Mouse (Mus musculus) lung, embryonic 15.5 days (tissue): ENCODE results near the gene Slc2a12. TPM values are rescaled to one million over a fixed set of nuclear protein-coding genes. Genes with fewer than 3 reads are reported as not detected.

ENCODE experiments used
- ATAC-seq: fragments of 200-750 bp; cut with Nextera tagmentation; 2 replicates; pipeline ENCODE4 v1.8.0; 2017; ENCODE audit warnings: moderate number of reproducible peaks, borderline replicate concordance; ENCODE audit not compliant: low FRiP score, low TSS enrichment; ENCODE audit errors: extremely low read depth
- H3K27ac ChIP-seq: fragments of 300-500 bp; sonication (generic); 2 replicates; pipeline ENCODE4 v1.5.1; 2015; ENCODE audit warnings: moderate library complexity, mild to moderate bottlenecking, inconsistent platforms
- H3K27me3 ChIP-seq: fragments of 300-500 bp; sonication (generic); 2 replicates; pipeline ENCODE4 v1.6.1; 2015; ENCODE audit warnings: inconsistent platforms
- H3K36me3 ChIP-seq: fragments of 300-500 bp; sonication (generic); 2 replicates; pipeline ENCODE4 v1.6.1; 2015; ENCODE audit warnings: inconsistent platforms
- H3K4me1 ChIP-seq: fragments of 300-500 bp; sonication (generic); 2 replicates; pipeline ENCODE4 v1.6.1; 2015; ENCODE audit warnings: inconsistent platforms
- H3K4me2 ChIP-seq: fragments of 300-500 bp; sonication (generic); 2 replicates; pipeline ENCODE4 v1.6.1; 2015; ENCODE audit warnings: inconsistent platforms, mild to moderate bottlenecking, moderate library complexity
- H3K4me3 ChIP-seq: fragments of 300-500 bp; sonication (generic); 2 replicates; pipeline ENCODE4 v1.5.1; 2015; ENCODE audit warnings: mild to moderate bottlenecking, inconsistent platforms
- H3K9ac ChIP-seq: fragments of 300-500 bp; sonication (generic); 2 replicates; pipeline ENCODE4 v1.6.1; 2015; ENCODE audit warnings: inconsistent platforms
- H3K9me3 ChIP-seq: fragments of 300-500 bp; sonication (generic); 2 replicates; pipeline ENCODE4 v1.6.1; 2016; ENCODE audit warnings: inconsistent platforms
- WGBS: fragments of 180-500 bp; shearing (Covaris S2); methylation state at CpG from one replicate; pipeline ENCODE4 v1.1.7; 2015; 5-methylcytosine and 5-hydroxymethylcytosine counted together
- polyA plus RNA-seq: library from polyadenylated mRNA; unstranded; fragments of >200 nt; fragmentation: Nextera tagmentation; extraction: Ambion mirVana; gene quantifications from 2 replicates; pipeline ENCODE4 v1.2.1, GENCODE M21; 2015

Slc2a12 gene
- polyA plus RNA-seq: 1.3 and 1.4 TPM in 2 replicates

GRCm38 (mm10) chr10:22644853-22645491, at the start of gene Slc2a12:
Slc2a12 (plus strand) TSS chr10:22645011.
- Histone ChIP-seq H3K27ac (peak within 1 kb of the TSS; percentile 52), H3K9ac (peak within 1 kb of the TSS; percentile 42; the same call in 1 of the 2 replicates), H3K27me3 (no peaks in the 10 kb centered on the region), H3K36me3 (no peaks in the 10 kb centered on the region), H3K4me1 (no peaks in the 10 kb centered on the region), H3K4me3 (peak within 1 kb of the TSS; percentile 55), H3K4me2 (peak within 1 kb of the TSS; percentile 88), H3K9me3 (no peaks in the 10 kb centered on the region)
- 3% methylated on average over 40 of the region's 40 CpGs for WGBS
- peak; percentile 84 for ATAC-seq

GRCm38 (mm10) chr10:22598908-22599480, 45.8 kb upstream of the Slc2a12 start:
- H3K4me1 ChIP-seq: no peaks in the 10 kb centered on the region
- no peak overlapping the region for H3K27ac ChIP-seq
- H3K4me2 ChIP-seq: no peak overlapping the region
- H3K9me3 ChIP-seq: no peaks in the 10 kb centered on the region
- ATAC-seq: no peak
- no peak overlapping the region for H3K4me3 ChIP-seq
- WGBS: 83% methylated on average over 8 of the region's 8 CpGs
- H3K27me3 ChIP-seq: no peaks in the 10 kb centered on the region
- H3K36me3 ChIP-seq: no peaks in the 10 kb centered on the region
- no peak overlapping the region for H3K9ac ChIP-seq

GRCm38 (mm10) chr10:22601046-22601445, 43.8 kb upstream of the Slc2a12 start:
- Histone ChIP-seq H3K27me3 (no peaks in the 10 kb centered on the region), H3K27ac (no peak overlapping the region), H3K4me3 (no peak overlapping the region), H3K36me3 (no peaks in the 10 kb centered on the region), H3K4me2 (no peak overlapping the region), H3K4me1 (no peaks in the 10 kb centered on the region), H3K9me3 (no peaks in the 10 kb centered on the region), H3K9ac (no peak overlapping the region)
- ATAC-seq: no peak
- WGBS: 76% methylated on average over 6 of the region's 6 CpGs

- ATAC-seq: no peak
- WGBS: 60% methylated on average over 2 of the region's 2 CpGs
- Histone ChIP-seq H3K9ac (no peak overlapping the region), H3K27me3 (no peaks in the 10 kb centered on the region), H3K27ac (no peak overlapping the region), H3K4me2 (no peak overlapping the region), H3K36me3 (no peaks in the 10 kb centered on the region), H3K4me3 (no peak overlapping the region), H3K4me1 (peaks cover 5% of the 10 kb centered on the region; the same call in 1 of the 2 replicates), H3K9me3 (no peaks in the 10 kb centered on the region)
Measured at GRCm38 (mm10) chr10:22604801-22605200, 40.0 kb upstream of the Slc2a12 start.

- no peaks in the 10 kb centered on the region for H3K36me3 ChIP-seq
- no peak overlapping the region for H3K4me2 ChIP-seq
- no peak overlapping the region for H3K27ac ChIP-seq
- WGBS: 78% methylated on average over 5 of the region's 5 CpGs
- H3K9me3 ChIP-seq: no peaks in the 10 kb centered on the region
- no peaks in the 10 kb centered on the region for H3K27me3 ChIP-seq
- peaks cover 5% of the 10 kb centered on the region; the same call in 1 of the 2 replicates for H3K4me1 ChIP-seq
- no peak for ATAC-seq
- H3K4me3 ChIP-seq: no peak overlapping the region
- H3K9ac ChIP-seq: no peak overlapping the region
Measured at GRCm38 (mm10) chr10:22608273-22608672, 36.5 kb upstream of the Slc2a12 start.

- H3K36me3 ChIP-seq: no peaks in the 10 kb centered on the region
- no peak overlapping the region for H3K27ac ChIP-seq
- peak overlapping the region; percentile 3; the same call in 1 of the 2 replicates for H3K9ac ChIP-seq
- WGBS: 3% methylated on average over 11 of the region's 11 CpGs
- ATAC-seq: no peak
- H3K4me3 ChIP-seq: 0 out of 2 replicates have a peak overlapping the region, but pooled peaks have one; percentile 3
- H3K4me2 ChIP-seq: peak overlapping the region; percentile 47
- peaks cover 5% of the 10 kb centered on the region; the same call in 1 of the 2 replicates for H3K4me1 ChIP-seq
- H3K27me3 ChIP-seq: no peaks in the 10 kb centered on the region
- no peaks in the 10 kb centered on the region for H3K9me3 ChIP-seq
Measured at GRCm38 (mm10) chr10:22608799-22609357, 35.9 kb upstream of the Slc2a12 start.

GRCm38 (mm10) chr10:22613301-22613700, 31.5 kb upstream of the Slc2a12 start:
- 74% methylated on average over 5 of the region's 5 CpGs for WGBS
- ATAC-seq: no peak

GRCm38 (mm10) chr10:22614554-22614953, 30.3 kb upstream of the Slc2a12 start:
- H3K36me3 ChIP-seq: no peaks in the 10 kb centered on the region
- 89% methylated on average over 8 of the region's 8 CpGs for WGBS

More at GRCm38 (mm10) chr10:22613301-22613700, 31.5 kb upstream of the Slc2a12 start:
- Histone ChIP-seq H3K36me3 (no peaks in the 10 kb centered on the region), H3K4me3 (no peak overlapping the region), H3K27me3 (no peaks in the 10 kb centered on the region), H3K9ac (no peak overlapping the region), H3K4me1 (peaks cover 5% of the 10 kb centered on the region; the same call in 1 of the 2 replicates), H3K4me2 (no peak overlapping the region), H3K9me3 (no peaks in the 10 kb centered on the region), H3K27ac (no peak overlapping the region)

GRCm38 (mm10) chr10:22615309-22615708, 29.5 kb upstream of the Slc2a12 start:
- no peaks in the 10 kb centered on the region for H3K36me3 ChIP-seq
- no peak overlapping the region for H3K4me3 ChIP-seq
- H3K9ac ChIP-seq: no peak overlapping the region
- H3K27me3 ChIP-seq: no peaks in the 10 kb centered on the region
- H3K4me2 ChIP-seq: no peak overlapping the region
- H3K4me1 ChIP-seq: no peaks in the 10 kb centered on the region
- H3K9me3 ChIP-seq: no peaks in the 10 kb centered on the region
- no peak overlapping the region for H3K27ac ChIP-seq
- WGBS: 35% methylated on average over 10 of the region's 10 CpGs
- ATAC-seq: no peak

More at GRCm38 (mm10) chr10:22614554-22614953, 30.3 kb upstream of the Slc2a12 start:
- H3K27ac ChIP-seq: no peak overlapping the region
- H3K9me3 ChIP-seq: no peaks in the 10 kb centered on the region
- no peak overlapping the region for H3K4me3 ChIP-seq
- ATAC-seq: no peak
- H3K4me2 ChIP-seq: no peak overlapping the region
- H3K9ac ChIP-seq: no peak overlapping the region
- no peaks in the 10 kb centered on the region for H3K4me1 ChIP-seq
- H3K27me3 ChIP-seq: no peaks in the 10 kb centered on the region

- H3K4me3 ChIP-seq: no peak overlapping the region
- no peaks in the 10 kb centered on the region for H3K27me3 ChIP-seq
- WGBS: 49% methylated on average over 2 of the region's 2 CpGs
- no peak overlapping the region for H3K4me2 ChIP-seq
- no peaks in the 10 kb centered on the region for H3K9me3 ChIP-seq
- no peaks in the 10 kb centered on the region for H3K4me1 ChIP-seq
- no peak overlapping the region for H3K9ac ChIP-seq
- ATAC-seq: no peak
- H3K36me3 ChIP-seq: no peaks in the 10 kb centered on the region
- no peak overlapping the region for H3K27ac ChIP-seq
Measured at GRCm38 (mm10) chr10:22618842-22619241, 26.0 kb upstream of the Slc2a12 start.

- Histone ChIP-seq H3K9ac (no peak overlapping the region), H3K36me3 (no peaks in the 10 kb centered on the region), H3K4me1 (no peaks in the 10 kb centered on the region), H3K27me3 (no peaks in the 10 kb centered on the region), H3K27ac (no peak overlapping the region), H3K4me2 (no peak overlapping the region), H3K4me3 (no peak overlapping the region), H3K9me3 (no peaks in the 10 kb centered on the region)
- 42% methylated on average over 1 of the region's 1 CpGs for WGBS
- no peak for ATAC-seq
Measured at GRCm38 (mm10) chr10:22628832-22629231, 16.0 kb upstream of the Slc2a12 start.

- H3K36me3 ChIP-seq: no peaks in the 10 kb centered on the region
- no peak overlapping the region for H3K4me3 ChIP-seq
- WGBS: 45% methylated on average over 4 of the region's 4 CpGs
- H3K4me2 ChIP-seq: no peak overlapping the region
- H3K27ac ChIP-seq: no peak overlapping the region
- no peak overlapping the region for H3K9ac ChIP-seq
- no peaks in the 10 kb centered on the region for H3K9me3 ChIP-seq
- no peak for ATAC-seq
- no peaks in the 10 kb centered on the region for H3K27me3 ChIP-seq
- no peaks in the 10 kb centered on the region for H3K4me1 ChIP-seq
Measured at GRCm38 (mm10) chr10:22631103-22631502, 13.7 kb upstream of the Slc2a12 start.
